Mouse (Mus musculus): Measurements from ENCODE around the gene Zfp652. TPM values are rescaled to one million over a fixed set of nuclear protein-coding genes. Genes with fewer than 3 reads are reported as not detected.

Zfp652 gene
- polyA plus RNA-seq, 1 experiment from 2014 or later, result 12.8 TPM

DNA sequence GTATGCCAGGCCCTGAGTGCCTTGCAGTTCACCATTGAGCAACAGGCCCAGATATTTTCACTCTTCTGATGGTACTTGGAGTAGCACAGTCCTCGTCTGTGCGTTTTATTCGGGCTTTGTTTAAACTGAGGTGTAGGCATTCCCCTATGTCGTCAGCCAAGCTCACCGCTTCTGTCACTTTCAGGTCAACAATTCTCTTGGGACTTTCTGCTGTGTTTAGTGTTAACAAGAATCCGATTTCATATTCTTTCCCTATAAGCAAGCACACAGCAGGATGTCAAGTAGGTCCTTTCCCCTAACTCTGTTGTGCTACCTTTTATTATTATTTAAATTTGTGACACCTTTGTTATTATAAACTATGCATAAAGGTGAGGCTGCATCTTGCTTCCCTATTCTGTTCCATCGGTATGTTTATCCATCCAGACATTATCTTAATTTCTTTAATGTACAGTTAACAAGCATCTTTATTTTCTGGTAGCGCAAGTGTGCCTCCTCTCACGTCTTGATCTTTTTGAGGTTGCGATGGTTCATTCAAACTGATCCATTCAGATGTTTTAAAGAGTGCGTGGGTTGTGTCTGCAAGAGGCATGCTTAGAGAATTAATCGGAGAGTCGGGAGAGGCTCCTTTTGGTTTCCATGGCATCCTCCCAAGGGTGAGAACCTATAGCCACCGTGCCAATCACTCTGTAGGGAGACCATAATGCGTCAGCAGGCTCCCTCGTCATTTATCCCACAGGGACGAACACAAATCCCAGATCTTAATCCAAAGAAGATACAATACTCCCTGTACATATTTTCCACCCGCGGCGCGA is 145.4 kb downstream of the Zfp652 start:
- DNase-seq (ENCODE audit: low spot score) (peak; percentile 17), ATAC-seq (replicated peaks; ENCODE audit: insufficient number of reproducible peaks, low FRiP score, low TSS enrichment, low read depth) (no peak)
- WGBS, result 18% methylated on average over 21 of the region's 21 CpGs
- H3K9me3 ChIP-seq (replicated peaks; ENCODE audit: control insufficient read depth, low read length), result no peaks in the 10 kb centered on the region
- peak overlapping the region; percentile 75 for H3K4me2 ChIP-seq (ENCODE audit: low read depth, low read length)
- no peaks in the 10 kb centered on the region for H3K36me3 ChIP-seq (replicated peaks; ENCODE audit: control insufficient read depth, insufficient read depth, low read depth, low read length)
- peak overlapping the region; percentile 73 for H3K4me3 ChIP-seq (ENCODE audit: low read depth, low read length)
- H3K27ac ChIP-seq (replicated peaks; ENCODE audit: low read depth, low read length), result no peak overlapping the region; the same call in 1 of the 2 replicates
- no peaks in the 10 kb centered on the region; the same call in 1 of the 2 replicates for H3K4me1 ChIP-seq (ENCODE audit: control insufficient read depth, insufficient read depth, low read length)
- no peaks in the 10 kb centered on the region for H3K27me3 ChIP-seq (ENCODE audit: control insufficient read depth, insufficient read depth, low read length)
- peak overlapping the region; percentile 53 for H3K9ac ChIP-seq (replicated peaks; ENCODE audit: low read length)

DNA sequence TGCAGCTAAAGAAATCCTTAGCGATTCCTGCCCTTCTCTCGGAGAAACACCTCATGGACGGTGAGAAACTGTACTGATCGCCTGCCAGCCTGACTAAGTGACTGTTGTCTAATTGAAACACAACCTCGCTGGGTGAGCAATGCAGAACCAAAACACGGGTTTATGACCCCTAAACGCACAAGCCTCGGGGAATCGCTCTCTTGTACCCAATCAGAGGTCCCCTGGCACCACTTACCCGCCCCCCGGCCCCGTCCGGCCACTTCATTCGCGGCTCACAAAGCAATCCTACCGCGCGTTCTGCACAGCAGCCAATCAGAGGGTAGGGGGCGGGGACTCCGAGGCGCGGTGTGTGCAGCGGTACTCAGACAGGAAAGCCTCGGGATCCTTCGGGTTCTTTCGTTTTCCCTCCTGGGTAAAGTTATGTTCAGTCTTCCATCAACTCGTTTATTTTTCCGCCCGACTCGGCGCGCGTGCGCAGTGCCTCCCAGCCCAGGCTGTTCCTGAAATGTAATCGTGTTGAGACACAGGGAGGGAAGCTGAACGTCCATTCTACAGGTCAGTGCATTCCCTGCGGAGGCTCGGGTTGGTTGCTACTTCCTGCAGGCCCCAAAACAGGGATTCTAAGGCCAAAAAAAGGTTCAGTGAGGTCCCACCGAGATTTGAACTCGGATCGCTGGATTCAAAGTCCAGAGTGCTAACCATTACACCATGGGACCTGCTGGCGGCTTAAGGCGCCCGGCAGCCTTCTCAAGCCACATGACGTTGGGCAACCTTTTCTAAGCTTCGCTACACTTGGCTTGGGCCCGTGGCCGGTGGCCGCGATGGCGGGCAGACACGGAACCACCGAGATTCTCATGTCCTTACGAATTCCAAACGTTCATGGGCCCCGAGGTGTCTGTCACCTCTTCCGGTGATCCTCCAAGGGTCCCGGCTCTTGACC is 146.3 kb downstream of the Zfp652 start:
- no peaks in the 10 kb centered on the region for H3K27me3 ChIP-seq (ENCODE audit: control insufficient read depth, insufficient read depth, low read length)
- ATAC-seq (replicated peaks; ENCODE audit: insufficient number of reproducible peaks, low FRiP score, low TSS enrichment, low read depth), result peak; percentile 97
- peak overlapping the region; percentile 72 for H3K9ac ChIP-seq (replicated peaks; ENCODE audit: low read length)
- H3K4me1 ChIP-seq (ENCODE audit: control insufficient read depth, insufficient read depth, low read length), result no peaks in the 10 kb centered on the region; the same call in 1 of the 2 replicates
- DNase-seq (ENCODE audit: low spot score), result peak; percentile 98
- H3K9me3 ChIP-seq (replicated peaks; ENCODE audit: control insufficient read depth, low read length), result no peaks in the 10 kb centered on the region
- no peaks in the 10 kb centered on the region for H3K36me3 ChIP-seq (replicated peaks; ENCODE audit: control insufficient read depth, insufficient read depth, low read depth, low read length)
- H3K27ac ChIP-seq (replicated peaks; ENCODE audit: low read depth, low read length), result peak overlapping the region; percentile 80
- WGBS, result under 1% methylated on average over 58 of the region's 58 CpGs
- H3K4me3 ChIP-seq (ENCODE audit: low read depth, low read length), result peak overlapping the region; percentile 73
- H3K4me2 ChIP-seq (ENCODE audit: low read depth, low read length), result peak overlapping the region; percentile 75

DNA sequence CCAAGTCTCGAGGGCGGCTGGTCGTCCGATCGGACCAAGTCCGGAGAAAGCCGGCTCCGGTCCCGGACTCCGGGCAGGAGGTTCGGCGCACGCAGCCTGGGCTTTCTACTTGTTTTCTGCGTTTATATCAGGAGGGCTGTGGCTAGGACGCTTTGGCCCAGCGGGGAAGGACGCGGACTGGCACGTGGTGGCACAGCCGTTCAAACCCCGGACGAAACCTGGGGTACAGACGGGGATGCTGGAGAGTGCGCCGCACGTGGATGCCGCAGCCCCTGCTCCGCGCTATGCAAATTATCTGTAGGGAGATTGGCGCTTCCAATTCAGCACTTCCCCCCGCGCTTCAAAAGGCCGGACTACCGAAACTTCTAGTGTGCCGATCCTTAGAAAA is 147.0 kb downstream of the Zfp652 start:
- peak overlapping the region; percentile 80; the same call in 1 of the 2 replicates for H3K27ac ChIP-seq (replicated peaks; ENCODE audit: low read depth, low read length)
- H3K27me3 ChIP-seq (ENCODE audit: control insufficient read depth, insufficient read depth, low read length), result no peaks in the 10 kb centered on the region
- no peaks in the 10 kb centered on the region for H3K36me3 ChIP-seq (replicated peaks; ENCODE audit: control insufficient read depth, insufficient read depth, low read depth, low read length)
- DNase-seq (ENCODE audit: low spot score), result peak; percentile 83
- WGBS, result under 1% methylated on average over 35 of the region's 35 CpGs
- peak overlapping the region; percentile 72 for H3K9ac ChIP-seq (replicated peaks; ENCODE audit: low read length)
- H3K4me1 ChIP-seq (ENCODE audit: control insufficient read depth, insufficient read depth, low read length), result no peaks in the 10 kb centered on the region; the same call in 1 of the 2 replicates
- no peaks in the 10 kb centered on the region for H3K9me3 ChIP-seq (replicated peaks; ENCODE audit: control insufficient read depth, low read length)
- H3K4me3 ChIP-seq (ENCODE audit: low read depth, low read length), result peak overlapping the region; percentile 73
- peak overlapping the region; percentile 70 for H3K4me2 ChIP-seq (ENCODE audit: low read depth, low read length)
- peak; percentile 66 for ATAC-seq (replicated peaks; ENCODE audit: insufficient number of reproducible peaks, low FRiP score, low TSS enrichment, low read depth)

DNA sequence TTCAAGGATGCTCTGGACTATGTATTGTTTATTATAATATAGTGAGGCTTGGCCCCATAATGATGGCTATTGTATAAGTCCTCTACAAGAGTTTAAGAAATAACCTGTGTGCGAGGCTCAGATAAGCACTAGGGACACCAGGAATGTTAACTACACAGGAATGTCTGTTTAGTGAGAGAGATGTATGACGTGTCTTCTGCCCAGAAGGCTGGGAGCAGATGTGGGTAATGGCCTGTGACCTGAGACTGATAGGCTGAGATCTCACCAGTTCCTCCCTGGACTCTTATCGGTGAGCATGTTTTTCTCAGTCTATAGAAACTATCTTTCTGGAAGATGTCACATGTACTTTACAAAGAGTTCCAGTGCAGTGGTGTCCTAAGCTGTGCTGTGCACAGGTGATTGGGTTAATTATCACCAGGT is 147.6 kb downstream of the Zfp652 start:
- H3K36me3 ChIP-seq (replicated peaks; ENCODE audit: control insufficient read depth, insufficient read depth, low read depth, low read length), result no peaks in the 10 kb centered on the region
- 31% methylated on average over 3 of the region's 3 CpGs for WGBS

DNA sequence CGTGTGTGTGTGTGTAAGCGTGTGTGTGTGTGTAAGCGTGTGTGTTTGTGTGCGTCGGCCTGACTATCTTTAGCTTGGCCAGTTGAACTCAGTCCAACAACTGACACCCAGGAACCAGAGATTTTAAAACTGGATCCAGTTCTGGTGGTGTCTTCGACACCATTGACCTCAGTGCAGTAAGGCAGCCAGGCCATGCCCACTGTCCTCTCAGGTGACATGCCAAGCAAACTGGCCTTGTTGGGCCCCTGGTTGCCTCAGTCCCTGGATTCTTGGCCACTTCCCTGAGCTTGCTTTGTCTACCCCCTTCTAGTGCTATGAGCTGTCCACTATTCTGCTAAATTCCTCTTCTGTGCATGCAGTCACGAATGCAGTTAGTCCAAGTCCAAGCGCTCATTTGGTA is 148.9 kb downstream of the Zfp652 start:
- no peaks in the 10 kb centered on the region for H3K36me3 ChIP-seq (replicated peaks; ENCODE audit: control insufficient read depth, insufficient read depth, low read depth, low read length)
- ATAC-seq (replicated peaks; ENCODE audit: insufficient number of reproducible peaks, low FRiP score, low TSS enrichment, low read depth) (no peak), DNase-seq (ENCODE audit: low spot score) (no peak)
- no peak overlapping the region for H3K4me2 ChIP-seq (ENCODE audit: low read depth, low read length)
- H3K4me1 ChIP-seq (ENCODE audit: control insufficient read depth, insufficient read depth, low read length), result no peaks in the 10 kb centered on the region; the same call in 1 of the 2 replicates
- 95% methylated on average over 8 of the region's 8 CpGs for WGBS
- H3K27me3 ChIP-seq (ENCODE audit: control insufficient read depth, insufficient read depth, low read length), result no peaks in the 10 kb centered on the region
- no peak overlapping the region for H3K9ac ChIP-seq (replicated peaks; ENCODE audit: low read length)
- H3K9me3 ChIP-seq (replicated peaks; ENCODE audit: control insufficient read depth, low read length), result no peaks in the 10 kb centered on the region
- no peak overlapping the region for H3K4me3 ChIP-seq (ENCODE audit: low read depth, low read length)
- no peak overlapping the region for H3K27ac ChIP-seq (replicated peaks; ENCODE audit: low read depth, low read length)

More for the DNA sequence above, 147.6 kb downstream of the Zfp652 start:
- Histone ChIP-seq H3K4me1 (ENCODE audit: control insufficient read depth, insufficient read depth, low read length) (no peaks in the 10 kb centered on the region; the same call in 1 of the 2 replicates), H3K9me3 (replicated peaks; ENCODE audit: control insufficient read depth, low read length) (no peaks in the 10 kb centered on the region), H3K27me3 (ENCODE audit: control insufficient read depth, insufficient read depth, low read length) (no peaks in the 10 kb centered on the region), H3K4me2 (ENCODE audit: low read depth, low read length) (peak overlapping the region; percentile 70), H3K9ac (replicated peaks; ENCODE audit: low read length) (peak overlapping the region; percentile 28; the same call in 1 of the 2 replicates), H3K4me3 (ENCODE audit: low read depth, low read length) (peak overlapping the region; percentile 73), H3K27ac (replicated peaks; ENCODE audit: low read depth, low read length) (no peak overlapping the region)
- DNase-seq (ENCODE audit: low spot score) (no peak), ATAC-seq (replicated peaks; ENCODE audit: insufficient number of reproducible peaks, low FRiP score, low TSS enrichment, low read depth) (no peak)

DNA sequence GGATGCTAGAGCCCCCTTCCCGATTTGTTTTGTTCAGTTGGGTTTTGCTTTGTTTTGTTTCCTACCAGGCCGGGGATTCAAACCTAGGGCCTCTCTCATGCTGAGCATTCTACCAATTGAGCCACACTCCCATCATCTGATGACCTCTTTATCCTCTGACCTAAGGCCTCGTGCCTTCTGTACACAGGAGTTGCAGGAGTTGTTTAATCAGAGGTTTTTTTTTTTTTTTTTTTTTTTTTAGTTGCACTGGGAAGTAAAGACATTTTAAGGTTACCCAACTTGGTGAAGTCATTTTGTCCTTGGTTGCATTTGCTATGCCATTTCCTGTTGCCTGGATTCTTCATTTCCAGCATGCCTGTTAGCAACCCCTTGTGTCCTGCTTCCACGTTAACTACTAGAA is 157.0 kb downstream of the Zfp652 start:
- Histone ChIP-seq H3K4me3 (ENCODE audit: low read depth, low read length) (no peak overlapping the region), H3K4me1 (ENCODE audit: control insufficient read depth, insufficient read depth, low read length) (no peaks in the 10 kb centered on the region), H3K27me3 (ENCODE audit: control insufficient read depth, insufficient read depth, low read length) (no peaks in the 10 kb centered on the region), H3K27ac (replicated peaks; ENCODE audit: low read depth, low read length) (no peak overlapping the region), H3K9me3 (replicated peaks; ENCODE audit: control insufficient read depth, low read length) (no peaks in the 10 kb centered on the region), H3K9ac (replicated peaks; ENCODE audit: low read length) (no peak overlapping the region), H3K36me3 (replicated peaks; ENCODE audit: control insufficient read depth, insufficient read depth, low read depth, low read length) (no peaks in the 10 kb centered on the region), H3K4me2 (ENCODE audit: low read depth, low read length) (no peak overlapping the region)
- ATAC-seq (replicated peaks; ENCODE audit: insufficient number of reproducible peaks, low FRiP score, low TSS enrichment, low read depth), result no peak
- DNase-seq (ENCODE audit: low spot score), result no peak
- WGBS, result 75% methylated on average over 4 of the region's 4 CpGs

DNA sequence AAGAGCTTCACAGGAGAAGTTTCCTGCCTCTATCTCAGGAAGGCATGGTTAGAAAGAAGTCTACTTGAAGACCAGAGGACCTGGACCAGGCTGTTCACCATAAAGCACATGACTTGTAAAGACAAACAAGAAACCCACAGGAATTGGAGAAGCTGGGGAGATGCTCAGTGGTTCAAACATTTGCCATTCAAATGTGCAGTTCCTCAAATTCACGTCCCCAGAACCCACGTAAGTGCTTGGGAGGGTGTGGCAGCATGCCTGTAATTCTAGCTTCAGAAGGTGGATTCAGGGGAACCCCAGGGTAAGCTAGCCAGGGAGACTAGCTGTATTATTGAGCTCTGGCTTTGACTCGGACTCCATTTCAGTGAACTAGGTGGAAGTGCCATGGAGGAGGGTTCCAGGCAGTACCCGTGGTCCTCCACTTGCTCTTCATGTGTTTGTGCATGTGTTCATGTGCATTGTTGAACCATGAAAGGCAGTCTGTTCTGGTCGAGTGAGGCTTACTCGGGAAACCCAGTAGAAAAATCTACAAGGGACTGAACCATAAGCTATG is 157.5 kb downstream of the Zfp652 start:
- H3K27ac ChIP-seq (replicated peaks; ENCODE audit: low read depth, low read length), result no peak overlapping the region
- no peak overlapping the region for H3K9ac ChIP-seq (replicated peaks; ENCODE audit: low read length)
- H3K36me3 ChIP-seq (replicated peaks; ENCODE audit: control insufficient read depth, insufficient read depth, low read depth, low read length), result no peaks in the 10 kb centered on the region
- no peaks in the 10 kb centered on the region for H3K9me3 ChIP-seq (replicated peaks; ENCODE audit: control insufficient read depth, low read length)
- ATAC-seq (replicated peaks; ENCODE audit: insufficient number of reproducible peaks, low FRiP score, low TSS enrichment, low read depth) (no peak), DNase-seq (ENCODE audit: low spot score) (no peak)
- H3K4me3 ChIP-seq (ENCODE audit: low read depth, low read length), result no peak overlapping the region
- H3K4me1 ChIP-seq (ENCODE audit: control insufficient read depth, insufficient read depth, low read length), result no peaks in the 10 kb centered on the region
- 77% methylated on average over 6 of the region's 6 CpGs for WGBS
- H3K27me3 ChIP-seq (ENCODE audit: control insufficient read depth, insufficient read depth, low read length), result no peaks in the 10 kb centered on the region
- H3K4me2 ChIP-seq (ENCODE audit: low read depth, low read length), result no peak overlapping the region
